Mouse (Mus musculus) CH12.LX (cell line): ENCODE data around the gene Dcaf6. TPM values are rescaled to one million over a fixed set of nuclear protein-coding genes. Genes with fewer than 3 reads are reported as not detected.

ENCODE experiments used
- DNase-seq: peaks from one replicate; pipeline ENCODE4 v3.0.0-alpha.2; 2013; ENCODE audit errors: extremely low read depth
- H3K27ac ChIP-seq: 2 replicates; pipeline ENCODE4 v1.5.1; 2012; ENCODE audit warnings: low read depth, mild to moderate bottlenecking, control low read depth, moderate library complexity; ENCODE audit not compliant: insufficient read depth
- H3K27me3 ChIP-seq: replicated peaks from 2 replicates; pipeline ENCODE3; 2012; ENCODE audit warnings: inconsistent platforms
- H3K36me3 ChIP-seq, 2 experiments: replicated peaks in 1 of 2; 2 replicates each; pipeline versions ENCODE3 to v1.6.1; 2012; ENCODE audit warnings: inconsistent platforms in 1 of 2, low read length in 1 of 2, mild to moderate bottlenecking in 1 of 2, mixed read lengths in 1 of 2, moderate library complexity in 1 of 2; ENCODE audit not compliant: control insufficient read depth in 1 of 2, insufficient read depth in 1 of 2
- H3K4me1 ChIP-seq, 2 experiments: 2 replicates each; pipeline ENCODE4 v1.6.1; 2012; ENCODE audit warnings: inconsistent platforms in 1 of 2, moderate library complexity in 1 of 2; ENCODE audit not compliant: insufficient read depth in 2 of 2, control insufficient read depth in 1 of 2
- H3K4me2 ChIP-seq: 2 replicates; pipeline ENCODE4 v1.6.1; 2012; ENCODE audit warnings: low read depth, mild to moderate bottlenecking, control low read depth; ENCODE audit not compliant: poor library complexity, insufficient read depth, severe bottlenecking
- H3K4me3 ChIP-seq, 3 experiments: fragments of 150-350 bp in 1 of 3; sonication (generic) in 1 of 3; replicated peaks in 1 of 3; 2 replicates each; pipeline versions ENCODE3 to v1.5.1; 2011 to 2012; ENCODE audit warnings: low read depth in 2 of 3, low read length in 2 of 3, mild to moderate bottlenecking in 2 of 3, moderate library complexity in 2 of 3, control low read depth in 1 of 3, improper control_type of control experiment in 1 of 3, inconsistent platforms in 1 of 3, mixed read lengths in 1 of 3; ENCODE audit not compliant: poor library complexity in 1 of 3
- H3K79me2 ChIP-seq: replicated peaks from 2 replicates; pipeline ENCODE4 v1.6.1; 2012; ENCODE audit warnings: mild to moderate bottlenecking, moderate library complexity; ENCODE audit not compliant: control insufficient read depth, poor library complexity, insufficient read depth, severe bottlenecking; ENCODE audit errors: extremely low read depth
- H3K9ac ChIP-seq: 2 replicates; pipeline ENCODE4 v1.6.1; 2012; ENCODE audit warnings: low read depth, mild to moderate bottlenecking, control low read depth, moderate library complexity; ENCODE audit not compliant: insufficient read depth
- H3K9me3 ChIP-seq: replicated peaks from 2 replicates; pipeline ENCODE3; 2012; ENCODE audit warnings: low read length, inconsistent platforms, mixed read lengths
- CHD1 ChIP-seq: IDR thresholded peaks from 2 replicates; pipeline ENCODE4 v1.6.1; 2012; ENCODE audit warnings: low read depth, low read length, improper control_type of control experiment, inconsistent platforms
- CHD2 ChIP-seq: IDR thresholded peaks from 2 replicates; pipeline ENCODE4 v1.6.1; 2011; ENCODE audit warnings: low read length, improper control_type of control experiment
- CTCF ChIP-seq, 2 experiments: IDR thresholded peaks in 1 of 2; conservative IDR thresholded peaks in 1 of 2; 2 replicates each; pipeline ENCODE4 v1.5.1; 2011 to 2012; ENCODE audit warnings: low read depth in 2 of 2, low read length in 2 of 2, improper control_type of control experiment in 1 of 2, inconsistent platforms in 1 of 2, mild to moderate bottlenecking in 1 of 2, moderate library complexity in 1 of 2
- E2F4 ChIP-seq: IDR thresholded peaks from 2 replicates; pipeline ENCODE4 v1.6.1; 2011; ENCODE audit warnings: low read depth, low read length, improper control_type of control experiment; ENCODE audit not compliant: insufficient replicate concordance
- ELF1 ChIP-seq: IDR thresholded peaks from 2 replicates; pipeline ENCODE4 v1.6.1; 2014; ENCODE audit warnings: low read depth, mild to moderate bottlenecking, inconsistent platforms, low read length, improper control_type of control experiment
- EP300 ChIP-seq: IDR thresholded peaks from 2 replicates; pipeline ENCODE4 v1.6.1; 2011; ENCODE audit warnings: low read length, improper control_type of control experiment
- HCFC1 ChIP-seq: IDR thresholded peaks from 2 replicates; pipeline ENCODE4 v1.6.1; 2012; ENCODE audit warnings: low read depth, mild to moderate bottlenecking, inconsistent platforms, low read length, improper control_type of control experiment
- IRF4 ChIP-seq: IDR thresholded peaks from 2 replicates; pipeline ENCODE4 v1.6.1; 2014; ENCODE audit warnings: low read depth, mild to moderate bottlenecking, inconsistent platforms, low read length, improper control_type of control experiment
- JUN ChIP-seq: IDR thresholded peaks from 2 replicates; pipeline ENCODE4 v1.6.1; 2011; ENCODE audit warnings: low read depth, mild to moderate bottlenecking, low read length, improper control_type of control experiment, moderate library complexity; ENCODE audit not compliant: insufficient read depth
- JUND ChIP-seq: conservative IDR thresholded peaks from 2 replicates; pipeline ENCODE4 v1.6.1; 2011; ENCODE audit warnings: low read depth, low read length, improper control_type of control experiment
- KAT2A ChIP-seq: IDR thresholded peaks from 2 replicates; pipeline ENCODE4 v1.6.1; 2012; ENCODE audit warnings: low read length, improper control_type of control experiment, inconsistent platforms; ENCODE audit not compliant: insufficient replicate concordance
- MAX ChIP-seq: IDR thresholded peaks from 2 replicates; pipeline ENCODE4 v1.6.1; 2011; ENCODE audit warnings: low read length, improper control_type of control experiment
- MXI1 ChIP-seq: IDR thresholded peaks from 2 replicates; pipeline ENCODE4 v1.6.1; 2011; ENCODE audit warnings: mild to moderate bottlenecking, low read depth, low read length, improper control_type of control experiment
- MYC ChIP-seq: IDR thresholded peaks from 2 replicates; pipeline ENCODE4 v1.6.1; 2011; ENCODE audit warnings: low read depth, mild to moderate bottlenecking, improper control_type of control experiment, low read length
- NELFE ChIP-seq: IDR thresholded peaks from 2 replicates; pipeline ENCODE4 v1.6.1; 2011; ENCODE audit warnings: low read depth, low read length, improper control_type of control experiment
- NRF1 ChIP-seq: IDR thresholded peaks from 2 replicates; pipeline ENCODE4 v1.6.1; 2014; ENCODE audit warnings: low read depth, mild to moderate bottlenecking, inconsistent platforms, low read length, improper control_type of control experiment, moderate library complexity
- PAX5 ChIP-seq: IDR thresholded peaks from 2 replicates; pipeline ENCODE4 v1.6.1; 2012; ENCODE audit warnings: low read length, inconsistent platforms, mixed read lengths
- POLR2A ChIP-seq: IDR thresholded peaks from 2 replicates; pipeline ENCODE4 v1.6.1; 2011; ENCODE audit warnings: low read depth, mild to moderate bottlenecking, improper control_type of control experiment, low read length
- POLR2AphosphoS2 ChIP-seq: IDR thresholded peaks from 2 replicates; pipeline ENCODE4 v1.6.1; 2011; ENCODE audit warnings: low read depth, low read length, improper control_type of control experiment
- RAD21 ChIP-seq: IDR thresholded peaks from 2 replicates; pipeline ENCODE4 v1.6.1; 2011; ENCODE audit warnings: low read depth, mild to moderate bottlenecking, low read length, improper control_type of control experiment, moderate library complexity
- RCOR1 ChIP-seq: conservative IDR thresholded peaks from 2 replicates; pipeline ENCODE4 v1.6.1; 2012; ENCODE audit warnings: low read depth, mild to moderate bottlenecking, inconsistent platforms, low read length, improper control_type of control experiment
- SIN3A ChIP-seq: IDR thresholded peaks from 2 replicates; pipeline ENCODE4 v1.6.1; 2012; ENCODE audit warnings: low read length, improper control_type of control experiment, inconsistent platforms
- SMC3 ChIP-seq: IDR thresholded peaks from 2 replicates; pipeline ENCODE4 v1.6.1; 2011; ENCODE audit warnings: low read depth, low read length, improper control_type of control experiment
- TCF12 ChIP-seq: IDR thresholded peaks from 2 replicates; pipeline ENCODE4 v1.6.1; 2014; ENCODE audit warnings: low read depth, mild to moderate bottlenecking, inconsistent platforms, low read length, improper control_type of control experiment
- UBTF ChIP-seq: IDR thresholded peaks from 2 replicates; pipeline ENCODE4 v1.6.1; 2012; ENCODE audit warnings: low read depth, mild to moderate bottlenecking, inconsistent platforms, low read length, improper control_type of control experiment, moderate library complexity
- USF1 ChIP-seq: IDR thresholded peaks from 2 replicates; pipeline ENCODE4 v1.6.1; 2014; ENCODE audit warnings: low read depth, mild to moderate bottlenecking, inconsistent platforms, low read length, improper control_type of control experiment
- ZC3H11A ChIP-seq: IDR thresholded peaks from 2 replicates; pipeline ENCODE4 v1.6.1; 2012; ENCODE audit warnings: low read depth, mild to moderate bottlenecking, inconsistent platforms, low read length, improper control_type of control experiment
- ZKSCAN1 ChIP-seq: IDR thresholded peaks from 2 replicates; pipeline ENCODE4 v1.6.1; 2012; ENCODE audit warnings: low read depth, inconsistent platforms, low read length, improper control_type of control experiment, borderline replicate concordance
- ZMIZ1 ChIP-seq: IDR thresholded peaks from 2 replicates; pipeline ENCODE4 v1.6.1; 2012; ENCODE audit warnings: low read depth, mild to moderate bottlenecking, inconsistent platforms, low read length, improper control_type of control experiment
- ZNF384 ChIP-seq: IDR thresholded peaks from 2 replicates; pipeline ENCODE4 v1.6.1; 2012; ENCODE audit warnings: low read depth, low read length, improper control_type of control experiment, inconsistent platforms
- dilution Hi-C: fragments of 300-500 bp; cut with MboI; formaldehyde crosslinking; loops from 2 replicates; pipeline ENCODE4 v1.14.3; 2020; ENCODE audit warnings: low sequenced_read_pairs; ENCODE audit not compliant: extremely low pct_unique_long_range_greater_than_20kb, extremely low pct_ligation_motif_present
- in situ Hi-C: fragments of 300-500 bp; cut with MboI; formaldehyde crosslinking; loops from 3 replicates; pipeline ENCODE4 v1.14.3; 2019; ENCODE audit warnings: low sequenced_read_pairs, low pct_ligation_motif_present, low pct_unique_long_range_greater_than_20kb, mixed read lengths
- polyA plus RNA-seq: library from polyadenylated mRNA; unstranded; fragments of >175 nt; gene quantifications from 2 replicates; pipeline ENCODE4 v1.2.1, GENCODE M21; 2012; ENCODE audit warnings: low read depth; ENCODE audit not compliant: insufficient read length
- total RNA-seq, 2 experiments: library from RNA; depleted of rRNA; stranded (reverse); fragments of 300-350 nt in 1 of 2; fragments of >200 nt in 1 of 2; gene quantifications; 2 replicates each; pipeline ENCODE4 v1.2.3; 2012 to 2014

The Dcaf6 gene
- total and polyA plus RNA-seq, 3 experiments, result 3.7 to 4.1 (median 4.1) TPM

DNA sequence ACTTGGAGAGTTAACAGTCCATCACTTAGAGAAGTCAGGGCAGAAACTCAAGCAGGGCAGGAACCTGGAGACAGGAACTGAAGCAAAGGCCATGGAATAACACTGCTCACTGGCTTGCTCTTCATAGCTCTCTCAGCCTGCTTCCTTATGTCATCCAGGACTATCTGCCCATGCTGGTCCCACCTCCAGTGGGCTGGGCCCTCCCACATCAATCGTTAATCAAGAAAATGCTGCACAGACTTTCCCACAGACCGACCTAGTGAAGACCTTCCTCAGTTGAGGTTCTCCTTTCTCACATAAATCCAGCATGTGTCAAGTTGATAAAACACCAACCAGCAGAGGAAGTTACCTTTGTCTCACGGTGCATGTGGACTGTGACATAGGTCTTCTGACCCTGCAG lies 159.2 kb downstream of the Dcaf6 start:
- H3K79me2 ChIP-seq, result no peaks in the 10 kb centered on the region
- H3K27me3 ChIP-seq, result no peaks in the 10 kb centered on the region
- H3K27ac ChIP-seq, result no peak overlapping the region
- DNase-seq, result no peak
- no peak overlapping the region for H3K4me2 ChIP-seq
- no peak for TF ChIP-seq RAD21
- no peak for TF ChIP-seq HCFC1
- no peak for TF ChIP-seq NELFE
- no peak for TF ChIP-seq POLR2AphosphoS2
- no peak for TF ChIP-seq JUND
- TF ChIP-seq MYC, result no peak
- TF ChIP-seq CHD2, result no peak
- no peak for TF ChIP-seq JUN
- TF ChIP-seq UBTF, result no peak
- no peak for TF ChIP-seq KAT2A
- TF ChIP-seq POLR2A, result no peak
- no peak for TF ChIP-seq PAX5
- TF ChIP-seq EP300, result no peak
- TF ChIP-seq ZMIZ1, result no peak
- no peak for TF ChIP-seq CTCF (conservative IDR thresholded peaks at IDR 0.05 in 1 of 2, IDR thresholded peaks at IDR 0.05 in 1 of 2; ENCODE audit: low read depth in 2 of 2, low read length in 2 of 2)
- no peak for TF ChIP-seq ZC3H11A
- TF ChIP-seq CHD1, result no peak
- TF ChIP-seq E2F4, result no peak
- dilution Hi-C loops (no loop called here), in situ Hi-C loops (no loop called here)
- H3K36me3 ChIP-seq, result no peaks in the 10 kb centered on the region
- H3K9me3 ChIP-seq, result no peaks in the 10 kb centered on the region
- H3K9ac ChIP-seq, result no peak overlapping the region
- H3K4me3 ChIP-seq, result no peak overlapping the region
- peaks cover 0 to under 1% of the 10 kb centered on the region in 2 experiments; a peak in 2 of 4 replicates for H3K4me1 ChIP-seq

DNA sequence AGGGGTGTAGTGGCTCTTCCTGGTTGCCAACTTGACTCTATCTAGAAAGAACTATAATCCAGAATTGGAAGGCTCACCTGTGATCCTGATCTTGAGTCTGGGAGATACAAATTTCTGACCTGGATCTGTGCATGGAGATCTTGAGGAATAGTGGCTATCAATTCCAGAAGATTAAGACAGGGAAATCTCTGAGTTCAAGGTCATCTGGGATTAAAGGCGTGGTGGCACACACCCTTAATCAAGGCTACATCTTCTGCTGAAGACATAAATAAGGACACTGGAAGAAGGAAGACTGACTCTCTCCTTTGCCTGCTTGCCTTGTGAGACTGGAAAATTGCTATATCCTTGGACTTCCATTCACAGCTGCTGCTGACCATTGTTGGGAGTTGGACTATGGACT lies 164.8 kb downstream of the Dcaf6 start, which contains the start of gene Gpr161:
Gpr161 (plus strand) TSS at position 301 of the 400 bp plus-strand sequence.
- no peak for DNase-seq
- H3K79me2 ChIP-seq, result no peaks in the 10 kb centered on the region
- TF ChIP-seq MAX, result no peak
- TF ChIP-seq SIN3A, result no peak
- no peak for TF ChIP-seq IRF4
- TF ChIP-seq ELF1, result no peak
- no peak for TF ChIP-seq POLR2AphosphoS2
- TF ChIP-seq TCF12, result no peak
- TF ChIP-seq SMC3, result no peak
- TF ChIP-seq E2F4, result no peak
- no peak for TF ChIP-seq ZNF384
- no peak for TF ChIP-seq MXI1
- no peak for TF ChIP-seq EP300
- TF ChIP-seq MYC, result no peak
- no peak for TF ChIP-seq RCOR1
- TF ChIP-seq HCFC1, result no peak
- no peak for TF ChIP-seq CTCF (conservative IDR thresholded peaks at IDR 0.05 in 1 of 2, IDR thresholded peaks at IDR 0.05 in 1 of 2; ENCODE audit: low read depth in 2 of 2, low read length in 2 of 2)
- no peak for TF ChIP-seq ZMIZ1
- no peak for TF ChIP-seq ZKSCAN1
- TF ChIP-seq ZC3H11A, result no peak
- TF ChIP-seq USF1, result no peak
- TF ChIP-seq NRF1, result no peak
- H3K27ac ChIP-seq, result no peak within 1 kb of the TSS
- no peak within 1 kb of the TSS for H3K4me3 ChIP-seq
- in situ Hi-C loops (no loop called here), dilution Hi-C loops (no loop called here)
- H3K27me3 ChIP-seq, result no peaks in the 10 kb centered on the region
- H3K36me3 ChIP-seq, result no peaks in the 10 kb centered on the region
- peaks cover 0 to 5% of the 10 kb centered on the region in 2 experiments; a peak in 2 of 4 replicates for H3K4me1 ChIP-seq
- no peak within 1 kb of the TSS for H3K9ac ChIP-seq
- no peaks in the 10 kb centered on the region for H3K9me3 ChIP-seq
- no peak within 1 kb of the TSS for H3K4me2 ChIP-seq
